Mouse (Mus musculus) cerebellum, postnatal 4 days (tissue): Measurements from ENCODE around the gene Rph3a.
A peak's percentile ranks its signal among the peaks of the same experiment; 100 is the strongest.

Experiments used
- DNase-seq, 2 experiments: peaks; one replicate each; pipeline ENCODE4 v3.0.0; 2022; ENCODE audit warnings: low spot score in 2 of 2, mixed read lengths in 1 of 2

The Rph3a gene

DNA sequence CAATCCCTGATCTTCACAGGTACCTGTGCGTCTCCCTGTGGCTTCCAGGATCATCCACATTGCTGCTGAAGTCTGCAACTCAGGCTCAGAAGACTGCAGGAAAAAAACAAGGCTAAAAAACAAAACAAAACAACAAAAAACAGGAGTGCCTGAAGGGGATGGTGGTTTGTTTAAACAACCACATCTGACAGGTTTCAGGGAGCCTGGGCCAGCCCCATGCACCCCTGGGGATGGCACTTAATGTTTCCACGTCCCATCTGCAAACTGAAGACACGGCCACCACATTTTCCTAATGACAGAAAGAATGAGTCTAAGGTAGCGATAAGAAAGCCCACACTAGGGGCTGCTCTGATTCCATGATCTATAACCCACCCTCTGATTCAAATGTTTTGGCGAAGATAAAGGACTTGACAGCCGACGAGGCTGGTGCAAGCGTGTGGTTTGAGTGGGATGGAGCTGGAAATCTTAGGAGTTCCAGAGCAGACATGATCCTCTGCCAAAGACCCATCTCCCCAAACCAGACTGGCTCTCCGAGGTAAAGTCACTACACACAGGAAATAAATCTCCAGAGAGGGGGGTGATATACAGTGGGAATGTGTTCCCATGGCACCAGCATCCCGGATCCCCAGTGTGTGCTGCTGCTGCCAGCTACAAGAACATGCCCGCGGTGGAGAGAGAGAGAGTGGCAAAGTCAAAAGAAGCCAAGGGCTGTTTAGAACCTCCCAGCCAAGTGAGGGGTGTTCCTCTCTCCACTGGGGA lies at the start of gene Rph3a:
Gene Rph3a, minus strand, starts transcription at position 282 of the 759 bp plus-strand sequence.
- DNase-seq: no peak

DNA sequence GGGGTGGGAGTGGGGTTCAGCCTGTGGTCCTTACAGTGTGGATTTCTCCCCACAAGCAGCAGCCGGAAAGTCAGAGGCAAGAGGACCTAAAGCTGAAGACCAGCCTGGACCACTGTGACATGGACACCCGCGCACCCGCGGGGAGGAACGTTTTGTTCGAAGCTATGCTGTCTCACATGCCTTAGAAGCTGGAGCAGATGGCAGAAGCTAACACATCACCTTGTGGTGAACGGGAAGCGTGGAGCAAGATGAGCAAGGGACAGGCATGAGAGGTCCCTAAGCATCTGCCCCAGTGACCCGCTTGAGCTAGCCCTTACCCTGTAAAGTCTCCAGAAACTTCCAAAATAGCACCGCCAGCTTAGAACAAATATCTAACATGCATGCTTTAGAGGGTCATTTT lies 48.4 kb upstream of the Rph3a start:
- DNase-seq: no peak

DNA sequence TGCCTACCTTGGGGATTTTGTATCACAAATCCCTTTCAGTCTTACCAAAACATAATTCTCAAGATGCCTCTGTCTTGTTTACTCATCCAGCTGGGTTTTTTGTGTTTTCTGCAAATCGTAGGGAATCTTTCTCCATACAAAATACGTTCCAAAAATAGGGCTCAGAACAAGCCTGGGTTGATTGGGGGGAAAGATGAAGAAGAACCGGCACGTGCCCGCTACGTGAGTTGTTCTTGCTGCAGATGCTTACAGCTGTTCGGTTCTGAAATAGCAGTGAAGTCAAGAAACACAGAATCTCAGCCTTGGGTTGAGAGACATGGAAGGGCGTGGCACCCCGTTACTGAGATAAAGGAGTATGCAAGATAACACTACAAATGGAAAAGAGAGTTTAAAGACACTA lies 44.0 kb upstream of the Rph3a start:
- DNase-seq: no peak

DNA sequence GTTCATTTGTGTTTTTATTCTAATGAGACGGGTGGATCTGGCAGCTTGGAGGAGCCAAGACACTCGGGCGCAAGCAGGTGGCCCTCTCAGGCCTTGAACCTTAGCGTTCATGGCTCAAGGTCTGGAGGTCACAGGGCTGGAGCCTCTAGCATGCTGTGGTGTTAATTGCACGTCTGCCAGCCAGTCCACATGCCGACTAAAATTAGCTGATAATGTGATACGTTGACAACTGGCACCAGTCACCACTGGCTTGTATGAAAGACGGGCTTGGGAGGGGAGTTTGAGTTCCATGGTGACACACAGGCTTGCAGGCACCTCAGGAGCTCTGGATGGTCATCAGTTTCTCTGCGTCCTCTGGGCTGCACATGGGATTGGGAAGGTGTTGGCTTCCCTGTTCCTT lies 31.9 kb upstream of the Rph3a start:
- DNase-seq: no peak

DNA sequence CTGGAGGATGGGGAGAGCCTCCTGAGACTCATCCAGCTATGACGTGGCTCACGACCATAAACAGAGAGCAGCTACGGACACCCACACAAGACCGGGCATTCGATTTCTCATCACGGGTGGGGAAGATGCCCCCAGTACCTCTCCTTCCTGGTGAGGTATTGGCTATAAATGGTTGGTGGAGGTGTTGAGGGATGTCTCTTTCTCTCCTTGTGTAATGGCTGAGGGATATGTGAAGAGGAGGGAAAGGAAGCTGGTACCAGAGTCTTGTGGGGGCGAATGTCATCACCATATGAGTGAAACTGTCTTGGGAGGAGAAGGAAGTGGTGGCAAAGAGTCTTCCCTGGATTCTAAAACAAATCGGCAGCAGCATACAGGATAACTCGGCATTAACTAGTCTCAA lies 29.6 kb upstream of the Rph3a start:
- no peak for DNase-seq

DNA sequence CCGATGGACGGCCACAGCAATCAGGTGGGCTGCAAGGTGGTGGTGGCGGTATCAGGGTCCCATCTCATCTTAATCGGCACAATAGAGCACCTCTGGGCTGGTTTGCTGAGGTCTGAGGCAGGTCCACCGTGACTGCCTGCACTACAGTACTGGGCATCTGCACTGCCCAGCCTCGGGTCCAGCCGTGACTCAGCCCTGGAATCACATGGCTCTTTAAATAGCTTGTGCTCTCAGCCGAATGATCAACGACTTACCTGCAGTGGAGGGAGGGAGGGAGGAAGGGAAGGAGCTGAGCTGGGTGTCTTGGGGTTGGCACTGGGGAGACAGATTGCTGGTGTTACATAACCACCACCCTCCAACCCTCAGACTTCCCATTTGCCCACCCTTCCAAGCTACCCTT lies 20.3 kb upstream of the Rph3a start:
- no peak for DNase-seq

DNA sequence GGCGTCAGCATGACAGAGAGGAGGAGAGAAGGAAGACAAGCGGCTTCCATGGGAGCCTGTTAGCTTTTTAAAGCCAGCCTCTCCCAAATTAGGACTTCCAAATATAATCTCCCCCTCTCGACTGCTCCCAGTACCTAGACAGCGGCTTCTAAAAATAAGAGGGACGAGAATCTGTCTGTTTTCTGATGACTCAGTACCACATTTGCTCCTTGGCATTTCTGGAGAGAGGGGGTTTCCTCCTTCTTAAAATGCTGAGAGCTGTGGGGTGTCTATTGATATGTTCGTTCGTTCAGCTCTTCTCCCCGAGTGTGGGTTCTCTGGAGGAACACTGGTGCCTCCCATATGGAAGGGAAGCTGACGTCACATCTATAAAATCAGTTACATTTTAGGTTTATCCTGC lies 9.6 kb upstream of the Rph3a start:
- DNase-seq: no peak

DNA sequence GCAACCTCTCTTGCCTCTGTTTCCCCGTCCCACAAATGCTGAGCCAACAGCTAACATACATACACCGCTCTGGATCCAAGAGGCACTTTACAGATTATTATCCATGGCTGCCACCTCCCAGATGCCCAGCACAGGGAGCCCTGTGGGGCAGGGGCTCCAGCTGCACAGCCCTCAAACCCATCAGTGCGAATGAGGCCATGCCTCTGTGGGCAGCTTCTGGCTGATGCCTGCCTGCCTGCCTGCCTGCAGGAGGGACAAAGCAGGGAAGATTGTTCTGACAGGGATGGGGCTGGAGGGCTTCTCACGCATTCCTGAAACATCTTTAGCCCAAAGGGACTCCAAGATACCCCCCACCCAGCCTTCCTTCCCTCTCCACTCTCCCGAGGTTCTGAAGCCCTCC lies 7.8 kb upstream of the Rph3a start:
- no peak for DNase-seq

DNA sequence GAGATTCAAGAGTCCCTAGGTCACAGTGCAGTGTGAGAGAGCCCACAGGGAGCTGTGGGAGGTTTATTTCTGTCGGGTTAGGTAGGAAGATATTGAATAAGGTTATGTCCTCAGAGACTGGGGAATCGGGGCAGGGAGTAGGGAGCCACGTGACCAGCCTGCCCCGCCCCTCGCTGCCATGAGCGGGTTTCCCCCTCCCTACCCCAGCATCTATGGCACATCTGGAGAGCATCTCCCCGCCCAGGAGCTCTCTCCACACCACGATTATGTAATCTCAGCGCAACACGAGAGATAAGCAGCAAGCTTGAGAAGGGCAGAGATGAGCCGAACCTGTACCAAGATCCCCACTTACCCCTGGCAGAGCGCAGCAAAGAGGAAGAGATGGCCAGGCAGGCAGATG lies 6.5 kb upstream of the Rph3a start:
- no peak for DNase-seq

DNA sequence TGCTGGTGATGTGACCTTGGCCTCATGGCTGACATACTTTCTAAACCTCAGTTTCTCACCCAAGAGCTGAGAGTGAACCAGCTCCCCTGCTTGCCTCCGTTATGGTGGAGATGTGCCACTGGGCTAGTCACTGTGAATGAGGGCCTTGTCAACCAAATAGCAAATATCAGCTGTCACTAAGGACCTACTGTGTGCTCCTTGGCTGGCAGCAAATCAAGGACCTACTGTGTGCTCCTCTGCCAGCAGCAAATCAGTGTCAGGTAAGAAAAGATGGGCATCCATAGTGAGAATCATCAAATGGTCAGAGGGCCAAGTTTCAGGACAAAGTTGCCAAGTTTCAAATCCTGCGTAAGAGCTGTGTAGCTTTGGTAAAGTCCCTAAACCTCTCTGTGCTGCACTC lies 4.6 kb upstream of the Rph3a start:
- no peak for DNase-seq

DNA sequence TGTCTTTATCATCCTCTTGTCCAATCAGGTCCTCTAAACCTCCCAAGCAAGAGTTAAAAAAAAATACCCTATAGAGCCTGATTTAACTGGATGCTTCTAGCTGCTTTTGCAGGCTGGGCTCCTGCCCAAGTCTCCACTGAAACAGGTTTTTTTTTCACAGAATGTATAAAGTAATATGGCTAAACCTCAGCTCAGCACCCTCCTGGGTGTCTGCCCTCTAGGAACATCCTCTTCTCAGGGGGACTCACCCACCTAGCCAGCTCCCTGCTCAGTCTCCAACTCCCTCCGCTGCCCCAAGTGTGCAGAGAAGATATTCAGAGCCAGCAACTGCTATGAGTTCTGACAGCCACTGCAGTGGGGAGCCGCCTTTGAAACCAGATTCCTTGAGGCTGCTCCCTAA lies 2.1 kb upstream of the Rph3a start:
- no peak for DNase-seq

DNA sequence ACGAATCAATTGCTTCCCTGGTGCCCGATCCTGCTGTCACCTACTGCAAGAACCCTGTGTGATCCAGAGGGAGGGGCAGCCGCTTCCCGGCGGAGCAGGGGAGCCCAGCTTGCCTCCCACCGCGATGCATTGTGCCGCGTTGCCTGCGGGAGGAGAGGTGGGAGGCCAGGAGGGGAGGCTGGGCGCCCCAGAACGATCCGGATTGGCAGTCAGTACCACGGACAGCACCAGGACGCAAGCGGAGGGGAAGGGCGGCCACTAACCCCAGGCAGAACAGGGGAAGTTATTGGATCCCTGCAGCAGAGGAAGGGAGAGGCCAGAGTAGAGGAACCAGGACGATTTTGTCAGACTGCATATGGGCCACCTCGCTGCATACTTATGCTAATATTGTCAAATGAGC lies 486 bp downstream of the Rph3a start:
- peak in 1 of 2 experiments; percentile 52 for DNase-seq

DNA sequence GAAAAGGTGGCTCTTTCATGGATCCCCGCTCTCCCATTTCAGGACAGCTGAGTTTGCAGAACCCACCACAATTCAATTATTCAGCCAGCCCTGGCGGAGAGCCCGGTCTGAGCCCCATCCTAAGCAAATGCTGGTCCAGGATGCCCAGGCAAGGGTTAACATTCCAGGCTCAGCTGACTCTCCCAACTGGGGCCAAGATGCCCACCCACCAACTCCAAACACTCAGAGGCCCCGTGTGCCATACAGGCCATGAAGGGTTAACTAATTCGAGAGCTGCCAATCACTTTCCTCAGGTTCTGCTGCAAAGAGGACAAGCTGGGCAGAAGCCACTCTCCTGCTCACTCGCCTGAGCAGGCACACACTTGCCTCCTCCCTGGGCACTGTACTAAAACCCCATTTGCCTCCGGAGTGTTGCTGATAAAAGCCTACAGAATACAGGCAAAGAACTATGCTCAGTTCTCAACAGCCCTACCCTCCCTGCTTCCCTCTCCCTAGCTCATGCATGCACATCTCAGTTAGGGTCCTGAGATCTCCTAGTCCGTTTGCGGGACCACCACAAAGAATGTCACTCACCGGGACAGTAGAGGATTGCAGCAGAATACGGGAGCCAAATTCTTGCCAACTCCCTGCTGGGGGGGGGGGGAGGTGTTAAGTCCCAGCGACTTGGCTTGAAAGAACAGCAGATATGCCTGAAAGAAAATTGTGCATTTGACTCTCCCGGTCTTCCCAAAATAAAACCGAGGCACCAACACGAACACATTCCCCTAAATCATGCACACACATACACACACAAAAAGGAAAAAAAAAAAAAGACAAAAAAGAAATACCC lies 1.3 kb downstream of the Rph3a start:
- DNase-seq: peak in 1 of 2 experiments; percentile 58

DNA sequence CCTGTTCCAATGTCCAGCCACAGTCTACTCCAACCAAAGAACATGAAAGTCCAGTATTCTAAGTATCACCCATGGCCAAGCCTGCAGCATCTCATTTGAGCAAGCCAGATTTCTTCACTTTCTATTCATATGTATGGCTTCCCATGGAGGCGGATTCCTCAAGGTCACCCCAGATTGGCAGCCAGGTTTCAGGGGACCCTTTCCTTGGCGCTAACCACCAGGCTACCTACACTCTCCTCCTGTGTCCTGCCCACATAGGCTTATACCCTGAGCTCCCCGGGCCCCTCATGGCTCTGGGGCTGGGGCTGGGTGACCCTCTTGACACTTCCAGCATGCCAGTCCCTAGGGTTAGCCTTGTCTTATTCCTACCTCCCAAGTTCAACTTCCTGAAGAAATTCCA lies 2.3 kb downstream of the Rph3a start:
- DNase-seq: no peak

DNA sequence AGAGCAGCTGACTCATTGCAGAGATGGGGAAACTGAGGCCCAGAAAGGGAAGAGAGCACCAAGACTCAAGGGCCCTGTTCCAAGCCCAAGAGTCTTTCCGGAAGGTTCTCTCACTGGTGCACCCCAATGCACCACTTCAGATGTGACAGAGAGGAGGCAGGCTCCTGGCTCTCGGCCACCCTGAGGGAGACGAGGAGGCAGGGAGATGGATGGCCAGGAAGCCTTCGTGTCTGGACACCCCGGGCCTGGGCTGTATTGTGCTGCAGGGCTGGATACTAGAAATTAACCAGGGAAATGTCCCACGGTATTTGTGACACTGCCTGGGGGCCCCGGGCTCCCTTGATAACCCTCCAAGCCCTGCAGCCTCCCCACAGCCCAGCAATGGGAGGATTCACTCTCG lies 2.8 kb downstream of the Rph3a start:
- no peak for DNase-seq

DNA sequence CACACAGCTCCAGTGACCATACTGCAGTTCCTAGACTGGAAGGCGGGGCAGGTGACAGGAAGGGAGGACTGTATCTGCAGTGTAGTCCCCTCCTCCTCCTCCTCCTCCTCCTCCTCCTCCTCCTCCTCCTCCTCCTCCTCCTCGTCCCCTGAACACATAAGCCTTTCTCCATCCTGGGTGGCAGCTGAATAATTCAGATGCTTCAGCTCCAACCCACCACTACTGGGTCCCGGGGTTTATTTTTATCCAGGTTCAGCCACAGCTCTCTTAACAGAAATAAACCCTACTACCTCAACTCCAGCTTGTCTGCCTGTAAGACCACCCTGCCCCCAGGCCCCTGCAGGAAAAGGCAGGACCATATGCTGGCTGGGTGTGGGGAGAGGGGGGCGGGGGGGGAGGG lies 3.7 kb downstream of the Rph3a start:
- DNase-seq: no peak

DNA sequence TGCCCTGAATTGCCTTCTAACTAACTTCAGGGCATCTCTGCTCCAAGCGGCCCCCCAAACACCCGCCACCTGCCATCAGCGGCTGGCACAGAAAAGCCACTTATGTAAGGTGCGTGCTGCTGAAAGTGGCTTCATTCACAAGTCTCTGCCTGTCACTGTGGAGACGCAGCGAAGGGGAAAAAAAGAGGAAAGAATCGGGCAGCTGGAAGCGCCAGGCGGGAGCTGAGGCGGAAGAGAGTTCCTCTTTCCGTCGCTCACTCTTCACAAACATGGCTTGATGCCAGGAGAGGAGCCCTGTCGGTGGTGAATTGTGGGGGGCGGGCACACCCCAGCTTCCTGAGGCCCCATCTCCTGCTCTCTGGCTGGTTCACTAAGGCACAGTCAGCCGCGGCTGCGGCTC lies 6.1 kb downstream of the Rph3a start:
- DNase-seq: peak in 1 of 2 experiments; percentile 39

DNA sequence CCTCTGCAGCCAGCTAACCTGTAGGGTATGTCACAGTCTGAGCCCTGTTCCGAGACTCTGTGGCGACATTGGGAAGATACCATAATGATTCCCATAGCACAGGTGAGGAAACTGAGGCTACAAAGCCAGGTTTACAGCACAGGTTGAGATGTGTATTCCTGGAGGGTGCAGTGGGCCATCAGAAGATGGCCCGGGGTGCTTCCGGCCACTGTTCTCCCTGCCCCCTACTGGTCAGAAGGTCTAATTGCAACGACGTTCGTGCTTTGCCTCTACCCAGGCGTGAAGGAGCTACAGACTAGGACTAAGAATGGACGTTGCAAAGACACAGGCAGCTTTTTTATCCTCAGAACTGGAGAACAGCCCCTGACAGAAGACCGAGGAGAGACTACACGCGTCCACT lies 10.3 kb downstream of the Rph3a start:
- DNase-seq: no peak

DNA sequence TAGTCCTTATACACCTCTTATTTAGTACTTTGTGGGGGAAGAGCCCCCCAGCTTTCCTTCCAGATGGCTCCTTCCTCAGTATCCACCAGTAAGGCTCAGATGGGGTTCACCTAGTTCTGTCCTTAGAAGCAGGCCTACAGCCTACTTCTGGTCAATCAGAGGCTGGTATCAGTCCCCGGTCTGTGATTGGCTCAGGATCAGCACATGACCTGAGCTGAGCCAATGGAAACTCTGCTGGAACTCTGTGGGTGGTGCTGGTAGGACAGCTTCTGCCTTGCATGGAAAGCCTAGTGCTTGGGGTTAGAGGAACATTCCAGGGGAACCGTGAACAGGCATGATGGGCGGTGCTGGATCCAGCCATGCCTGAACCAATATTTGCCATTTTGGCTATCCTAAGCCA lies 21.5 kb downstream of the Rph3a start:
- no peak for DNase-seq

DNA sequence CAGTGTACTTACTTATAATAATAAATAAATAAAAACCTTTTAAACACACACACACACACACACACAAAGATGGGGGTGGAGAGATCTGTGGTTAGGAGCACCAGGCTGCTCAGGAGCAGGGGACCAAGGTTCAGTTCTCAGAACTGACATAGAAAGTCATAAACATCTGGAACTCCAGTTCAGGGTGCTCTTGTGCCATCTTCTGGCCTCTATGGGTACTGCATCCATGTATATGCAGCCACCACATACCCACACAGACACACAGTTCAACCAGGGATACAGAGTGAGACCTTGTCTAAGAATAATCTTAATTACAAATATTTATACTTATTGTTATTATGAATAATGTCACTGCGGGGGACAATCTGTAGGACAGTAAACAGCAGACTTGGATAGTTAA lies 26.9 kb downstream of the Rph3a start:
- DNase-seq: no peak

DNA sequence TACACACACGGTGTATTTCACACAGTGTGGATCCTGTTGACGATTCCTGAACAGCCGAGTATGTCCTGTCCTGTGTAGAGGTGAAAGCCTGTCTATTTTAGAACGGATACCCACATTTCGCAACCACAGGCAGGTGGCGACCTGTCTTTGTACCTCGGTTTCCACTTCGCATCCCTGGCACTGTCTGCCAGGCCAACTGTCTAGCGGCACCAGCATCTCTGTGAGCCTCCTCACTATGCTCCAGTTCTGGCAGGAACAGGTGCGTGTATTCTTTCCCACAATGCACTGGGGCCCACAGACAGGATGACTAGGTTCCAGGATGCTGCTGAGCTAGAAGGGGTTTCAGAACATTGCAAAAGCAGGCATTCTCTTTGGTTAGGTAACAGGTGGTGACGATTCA lies 28.7 kb downstream of the Rph3a start:
- DNase-seq: no peak

DNA sequence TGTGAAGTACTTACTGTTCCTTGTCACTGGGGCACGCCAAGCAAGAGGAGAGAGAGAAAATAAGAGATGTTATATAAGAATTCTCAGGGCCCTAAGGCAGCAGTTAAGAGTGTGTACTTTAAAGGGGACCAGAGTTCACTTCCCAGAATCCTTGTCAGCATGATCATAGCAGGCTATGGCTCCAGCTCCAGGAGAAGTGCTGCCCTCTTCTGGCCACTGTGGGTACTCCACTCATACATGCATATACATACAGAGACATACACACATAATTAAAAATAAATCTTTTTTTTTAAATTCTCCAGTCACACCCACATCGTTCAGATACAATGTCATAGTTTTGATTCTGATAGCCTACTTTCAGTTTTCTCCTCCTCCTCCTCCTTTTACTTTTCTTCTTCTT lies 29.8 kb downstream of the Rph3a start:
- DNase-seq: no peak

DNA sequence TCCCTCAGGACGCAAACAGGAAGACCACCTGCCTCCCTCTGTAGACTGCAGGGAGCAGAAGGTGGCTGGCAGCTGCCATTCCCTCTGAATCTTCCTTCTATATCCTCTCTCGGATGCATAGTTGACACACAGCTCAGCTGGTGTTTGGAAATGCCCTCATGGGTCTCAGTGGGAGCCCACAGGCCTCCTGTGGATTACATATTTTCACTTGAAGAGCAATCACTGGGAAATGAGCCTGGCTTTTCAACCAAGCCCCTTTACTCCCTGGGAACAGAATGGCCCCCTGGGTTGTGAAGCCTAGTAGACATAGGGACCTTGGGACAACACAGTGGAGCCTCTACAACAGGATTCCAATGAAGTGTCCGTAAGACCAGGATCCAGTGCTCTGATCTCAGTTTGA lies 33.8 kb downstream of the Rph3a start:
- DNase-seq: no peak
